Mouse (Mus musculus): ENCODE results near the gene Sbsn. TPM values are rescaled to one million over a fixed set of nuclear protein-coding genes. Genes with fewer than 3 reads are reported as not detected.

Sbsn gene
- total RNA-seq (2014; rRNA removed) (2.8 and 4.6 TPM in 2 replicates), polyA plus RNA-seq (2015; fragmentation: Nextera tagmentation; extraction: Ambion mirVana) (2.3 and 3.5 TPM in 2 replicates)

- Histone ChIP-seq H3K4me3 (ENCODE audit: low read depth, low read length) (no peak within 1 kb of the TSS), H3K36me3 (ENCODE audit: insufficient read depth) (peaks cover 13% of the 10 kb centered on the region), H3K4me2 (ENCODE audit: low read depth) (no peak within 1 kb of the TSS), H3K9ac (no peak within 1 kb of the TSS), H3K4me1 (ENCODE audit: insufficient read depth) (no peaks in the 10 kb centered on the region), H3K9me3 (ENCODE audit: low read length) (no peaks in the 10 kb centered on the region), H3K27ac (ENCODE audit: low read depth, low read length) (no peak within 1 kb of the TSS), H3K27me3 (ENCODE audit: insufficient read depth, low read length) (no peaks in the 10 kb centered on the region)
- WGBS, result 78% methylated on average over 5 of the region's 5 CpGs
- no peak for ATAC-seq
- TF ChIP-seq CTCF (IDR thresholded peaks at IDR 0.05; ENCODE audit: low read depth), result no peak
- no peak for DNase-seq
Observed at GRCm38 (mm10) chr7:30751086-30751669, at the start of gene Sbsn. Gene Sbsn (plus strand): TSS chr7:30751471.

DNA sequence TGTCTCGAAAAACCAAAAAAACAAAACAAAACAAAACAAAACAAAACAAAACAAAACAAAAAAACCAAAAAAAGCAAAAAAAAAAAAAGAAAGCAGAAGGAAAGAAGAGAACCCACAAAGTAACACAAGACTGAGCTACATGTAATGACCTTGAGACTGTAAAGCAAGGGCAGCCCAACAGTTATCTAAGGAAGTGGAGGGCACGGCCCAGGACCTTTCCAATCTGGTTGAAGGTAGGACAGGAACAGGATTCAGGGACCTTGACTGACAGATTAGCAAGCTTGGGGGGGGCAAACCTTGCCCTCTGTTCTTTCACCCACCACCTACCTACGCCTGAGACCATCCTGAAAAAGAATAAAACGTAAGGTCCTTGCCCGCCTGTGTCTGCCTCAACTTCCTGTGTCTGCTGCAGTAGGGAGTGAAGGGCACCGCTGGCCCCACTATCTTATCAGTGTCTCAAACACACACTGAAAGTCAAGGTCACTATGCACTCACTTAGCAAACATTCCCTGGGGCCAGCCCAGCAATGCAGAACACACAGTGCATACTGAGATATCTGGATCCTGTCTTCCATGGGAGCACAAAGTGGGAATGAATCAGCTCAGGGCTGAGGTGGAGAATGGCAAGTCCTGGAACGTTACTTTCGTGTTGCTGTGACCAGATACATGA, 44.9 kb upstream of the Sbsn start:
- Histone ChIP-seq H3K36me3 (ENCODE audit: insufficient read depth) (no peaks in the 10 kb centered on the region), H3K27ac (ENCODE audit: low read depth, low read length) (no peak overlapping the region), H3K9me3 (ENCODE audit: low read length) (no peaks in the 10 kb centered on the region), H3K4me3 (ENCODE audit: low read depth, low read length) (no peak overlapping the region), H3K9ac (no peak overlapping the region), H3K27me3 (ENCODE audit: insufficient read depth, low read length) (no peaks in the 10 kb centered on the region), H3K4me1 (ENCODE audit: insufficient read depth) (no peaks in the 10 kb centered on the region), H3K4me2 (ENCODE audit: low read depth) (no peak overlapping the region)
- no peak for ATAC-seq
- no peak for TF ChIP-seq CTCF (IDR thresholded peaks at IDR 0.05; ENCODE audit: low read depth)
- WGBS, result 78% methylated on average over 8 of the region's 8 CpGs
- DNase-seq, result no peak

GRCm38 (mm10) chr7:30707441-30707840, 43.8 kb upstream of the Sbsn start:
- no peak for TF ChIP-seq CTCF (IDR thresholded peaks at IDR 0.05; ENCODE audit: low read depth)
- no peak overlapping the region for H3K27ac ChIP-seq (ENCODE audit: low read depth, low read length)
- ATAC-seq (no peak), DNase-seq (no peak)
- WGBS, result 88% methylated on average over 1 of the region's 1 CpGs
- no peak overlapping the region for H3K4me2 ChIP-seq (ENCODE audit: low read depth)
- no peaks in the 10 kb centered on the region for H3K27me3 ChIP-seq (ENCODE audit: insufficient read depth, low read length)
- H3K9me3 ChIP-seq (ENCODE audit: low read length), result no peaks in the 10 kb centered on the region
- H3K36me3 ChIP-seq (ENCODE audit: insufficient read depth), result no peaks in the 10 kb centered on the region
- no peak overlapping the region for H3K9ac ChIP-seq
- no peak overlapping the region for H3K4me3 ChIP-seq (ENCODE audit: low read depth, low read length)
- no peaks in the 10 kb centered on the region for H3K4me1 ChIP-seq (ENCODE audit: insufficient read depth)

DNA sequence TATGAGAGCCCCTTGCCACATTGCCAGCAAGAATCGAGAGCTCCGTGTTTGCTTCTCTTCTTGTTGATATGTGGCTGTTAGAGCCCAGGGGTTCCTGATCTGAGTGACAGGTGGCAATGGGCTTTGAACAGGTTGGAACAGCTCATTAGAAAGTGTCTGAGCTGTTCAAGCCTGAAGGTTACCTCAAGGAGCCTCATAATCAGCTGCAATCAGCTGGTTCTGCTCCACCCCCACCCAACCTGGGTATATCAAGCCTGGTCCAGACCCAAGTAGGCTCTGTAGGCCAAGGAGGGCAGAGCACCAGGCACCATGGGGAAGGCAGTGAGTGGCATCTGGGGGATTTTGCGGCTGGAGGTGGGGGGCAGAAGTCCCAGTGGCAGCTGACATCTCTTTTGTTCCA, 39.3 kb upstream of the Sbsn start, which contains the start of gene Atp4a:
Atp4a (plus strand) TSS at position 268 of the 400 bp plus-strand sequence.
- Histone ChIP-seq H3K27ac (ENCODE audit: low read depth, low read length) (no peak within 1 kb of the TSS), H3K9ac (no peak within 1 kb of the TSS), H3K4me1 (ENCODE audit: insufficient read depth) (no peaks in the 10 kb centered on the region), H3K9me3 (ENCODE audit: low read length) (no peaks in the 10 kb centered on the region), H3K4me2 (ENCODE audit: low read depth) (no peak within 1 kb of the TSS), H3K27me3 (ENCODE audit: insufficient read depth, low read length) (0 out of 2 replicates have a peak, but pooled peaks cover 6% of the 10 kb centered on the region), H3K36me3 (ENCODE audit: insufficient read depth) (no peaks in the 10 kb centered on the region), H3K4me3 (ENCODE audit: low read depth, low read length) (no peak within 1 kb of the TSS)
- TF ChIP-seq CTCF (IDR thresholded peaks at IDR 0.05; ENCODE audit: low read depth), result no peak
- 88% methylated on average over 3 of the region's 3 CpGs for WGBS
- no peak for ATAC-seq
- no peak for DNase-seq

DNA sequence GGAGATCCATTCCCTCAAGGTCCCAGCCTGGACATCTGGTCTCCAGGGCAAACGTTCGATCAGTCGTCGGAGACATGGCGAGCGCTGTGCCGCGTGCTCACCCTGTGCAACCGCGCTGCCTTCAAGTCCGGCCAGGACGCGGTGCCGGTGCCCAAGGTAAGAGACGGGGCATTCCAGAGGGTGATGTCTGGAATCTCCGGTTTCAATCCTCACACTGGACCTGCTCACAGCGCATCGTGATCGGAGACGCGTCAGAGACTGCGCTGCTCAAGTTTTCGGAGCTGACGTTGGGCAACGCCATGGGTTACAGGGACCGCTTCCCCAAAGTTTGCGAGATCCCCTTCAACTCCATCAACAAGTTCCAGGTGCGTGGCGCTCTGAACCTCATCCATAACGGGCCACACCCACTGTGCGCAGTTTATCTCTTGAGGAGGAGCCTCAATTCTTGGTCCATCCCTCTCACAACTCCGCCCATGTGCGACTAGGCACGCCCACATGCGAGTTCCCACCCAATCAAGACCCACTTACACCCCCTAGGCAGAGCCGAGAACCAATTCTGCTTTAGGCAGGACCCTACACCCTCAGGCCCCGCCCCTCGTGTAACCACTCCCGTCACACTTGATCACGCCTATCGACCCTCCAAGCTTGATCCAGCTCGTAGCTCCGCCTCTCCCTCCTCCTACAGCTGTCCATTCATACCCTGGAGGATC, 34.1 kb upstream of the Sbsn start:
- 1% methylated on average over 43 of the region's 43 CpGs for WGBS
- Histone ChIP-seq H3K27me3 (ENCODE audit: insufficient read depth, low read length) (0 out of 2 replicates have a peak, but pooled peaks cover 8% of the 10 kb centered on the region), H3K9ac (0 out of 2 replicates have a peak overlapping the region, but pooled peaks have one; percentile 33), H3K4me2 (ENCODE audit: low read depth) (peak overlapping the region; percentile 59), H3K36me3 (ENCODE audit: insufficient read depth) (no peaks in the 10 kb centered on the region), H3K27ac (ENCODE audit: low read depth, low read length) (no peak overlapping the region), H3K4me3 (ENCODE audit: low read depth, low read length) (peak overlapping the region; percentile 35), H3K9me3 (ENCODE audit: low read length) (no peaks in the 10 kb centered on the region), H3K4me1 (ENCODE audit: insufficient read depth) (0 out of 2 replicates have a peak, but pooled peaks cover 8% of the 10 kb centered on the region)
- DNase-seq (peak; percentile 78), ATAC-seq (peak; percentile 97)
- no peak for TF ChIP-seq CTCF (IDR thresholded peaks at IDR 0.05; ENCODE audit: low read depth)

- Histone ChIP-seq H3K36me3 (ENCODE audit: insufficient read depth) (no peaks in the 10 kb centered on the region), H3K4me1 (ENCODE audit: insufficient read depth) (0 out of 2 replicates have a peak, but pooled peaks cover 8% of the 10 kb centered on the region), H3K9me3 (ENCODE audit: low read length) (no peaks in the 10 kb centered on the region), H3K27ac (ENCODE audit: low read depth, low read length) (no peak overlapping the region), H3K9ac (0 out of 2 replicates have a peak overlapping the region, but pooled peaks have one; percentile 33), H3K4me3 (ENCODE audit: low read depth, low read length) (peak overlapping the region; percentile 35), H3K27me3 (ENCODE audit: insufficient read depth, low read length) (0 out of 2 replicates have a peak, but pooled peaks cover 8% of the 10 kb centered on the region), H3K4me2 (ENCODE audit: low read depth) (peak overlapping the region; percentile 59)
- ATAC-seq (no peak), DNase-seq (no peak)
- peak; percentile 11; the same call in 1 of the 2 replicates for TF ChIP-seq CTCF (IDR thresholded peaks at IDR 0.05; ENCODE audit: low read depth)
- WGBS, result 8% methylated on average over 14 of the region's 14 CpGs
Observed at GRCm38 (mm10) chr7:30717716-30718046, 33.6 kb upstream of the Sbsn start.
